Mouse (Mus musculus): ENCODE results near the gene Nufip2.
A peak's percentile ranks its signal among the peaks of the same experiment; 100 is the strongest.

The Nufip2 gene

GRCm38 (mm10) chr11:77771879-77772713, 86.1 kb downstream of the Nufip2 start:
- no peak for DNase-seq

DNA sequence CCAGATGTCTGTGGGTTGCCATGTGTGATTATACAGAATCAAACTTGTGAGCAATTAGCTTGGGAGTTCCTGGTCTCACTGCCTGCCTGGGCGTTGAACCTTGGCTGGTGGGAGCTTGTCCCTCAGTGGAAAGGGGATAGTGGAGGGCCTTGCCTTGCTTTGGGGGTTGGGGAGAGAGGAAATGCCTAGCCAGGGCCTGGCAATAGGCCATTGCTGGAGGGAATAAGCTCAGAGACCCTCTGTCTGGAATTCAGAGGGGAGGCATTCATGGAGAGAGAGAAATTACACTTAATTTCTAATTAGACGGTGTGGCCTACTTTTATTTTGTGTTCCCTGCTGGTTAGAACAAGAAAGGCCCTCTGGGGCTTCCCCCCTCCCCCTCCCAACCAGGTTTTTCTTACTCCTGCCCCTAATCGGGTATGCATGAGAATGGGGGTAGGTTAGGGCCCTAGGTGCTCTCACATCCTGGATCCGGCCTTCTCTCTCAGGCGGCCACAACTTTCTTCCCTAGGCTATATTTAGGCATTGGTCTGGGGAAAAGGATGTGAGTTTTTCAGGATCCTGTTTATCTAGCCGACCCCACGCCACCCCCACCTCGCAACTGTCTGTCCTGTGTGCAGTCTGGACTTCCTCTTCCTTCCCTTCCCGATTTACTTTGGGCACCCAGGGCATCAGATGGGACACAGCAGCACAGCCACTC, 89.9 kb downstream of the Nufip2 start:
- DNase-seq = peak; percentile 78

GRCm38 (mm10) chr11:77777436-77777835, 91.5 kb downstream of the Nufip2 start:
- DNase-seq = no peak

DNA sequence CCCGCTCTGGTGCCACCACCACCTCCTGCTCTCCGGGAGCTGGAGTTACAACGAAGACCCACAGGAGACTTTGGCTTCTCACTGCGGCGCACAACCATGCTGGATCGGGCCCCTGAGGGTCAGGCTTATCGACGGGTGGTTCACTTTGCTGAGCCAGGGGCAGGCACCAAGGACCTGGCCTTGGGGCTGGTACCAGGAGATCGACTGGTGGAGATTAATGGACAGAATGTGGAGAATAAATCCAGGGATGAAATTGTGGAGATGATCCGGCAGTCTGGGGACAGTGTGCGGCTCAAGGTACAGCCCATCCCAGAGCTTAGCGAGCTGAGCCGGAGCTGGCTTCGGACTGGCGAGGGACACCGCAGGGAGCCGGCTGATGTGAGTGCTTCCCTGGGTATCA, 92.0 kb downstream of the Nufip2 start:
- DNase-seq = no peak

- DNase-seq = no peak
Measured at GRCm38 (mm10) chr11:77779240-77779639, 93.3 kb downstream of the Nufip2 start.

- DNase-seq = peak; percentile 75
Measured at GRCm38 (mm10) chr11:77781088-77781487, 95.1 kb downstream of the Nufip2 start.

GRCm38 (mm10) chr11:77782104-77782815, 96.3 kb downstream of the Nufip2 start:
- no peak for DNase-seq

DNA sequence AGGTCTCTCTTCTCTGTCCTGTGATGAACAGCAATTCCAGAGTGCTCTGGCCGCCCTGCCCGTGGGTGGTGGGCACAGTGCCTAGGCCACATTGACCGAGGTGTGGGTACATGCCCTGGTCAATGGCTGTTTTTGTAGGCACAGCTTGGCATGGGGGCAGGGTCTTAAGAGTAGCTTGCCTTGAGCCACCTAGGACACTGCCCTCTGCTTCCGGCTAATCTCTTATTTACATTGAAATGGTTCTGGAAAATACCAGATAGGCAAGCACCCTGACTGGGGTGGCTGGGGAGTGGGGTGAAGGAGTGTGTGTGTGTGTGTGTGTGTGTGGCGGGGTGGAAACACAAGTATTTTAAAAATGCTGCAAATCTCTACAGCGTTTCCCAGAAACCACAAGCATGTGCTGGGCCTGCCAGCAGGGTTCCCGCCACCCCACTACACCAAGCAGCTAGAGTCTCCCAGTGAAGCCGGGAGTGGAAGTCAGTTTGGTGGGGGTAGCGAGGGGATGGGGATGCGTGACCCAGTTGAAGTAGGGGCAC, 97.3 kb downstream of the Nufip2 start:
- DNase-seq = peak; percentile 47

GRCm38 (mm10) chr11:77783747-77784646, 98.0 kb downstream of the Nufip2 start:
- peak; percentile 66 for DNase-seq

GRCm38 (mm10) chr11:77784894-77785293, 98.9 kb downstream of the Nufip2 start:
- no peak for DNase-seq

DNA sequence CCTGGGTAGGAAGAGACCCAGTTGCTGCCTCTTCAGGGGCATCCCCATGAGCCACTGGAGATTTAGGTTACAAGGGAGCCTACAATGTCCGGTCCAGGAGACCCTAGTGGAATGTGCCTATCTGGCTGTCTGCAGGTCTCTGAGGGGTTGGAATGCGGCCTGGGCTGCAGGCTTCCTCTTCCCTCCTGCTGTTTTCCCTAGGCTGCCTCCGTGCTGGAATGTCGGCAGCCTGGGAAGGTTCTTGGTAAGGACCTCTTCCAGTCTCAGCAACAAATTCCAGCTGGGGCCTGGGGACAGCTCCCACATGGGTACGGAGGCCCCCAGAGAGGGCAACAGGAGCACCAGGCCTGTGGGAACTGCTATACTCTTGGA, 99.4 kb downstream of the Nufip2 start:
- DNase-seq = no peak

- peak; percentile 72 for DNase-seq
Measured at GRCm38 (mm10) chr11:77785768-77786561, 100.0 kb downstream of the Nufip2 start.

DNA sequence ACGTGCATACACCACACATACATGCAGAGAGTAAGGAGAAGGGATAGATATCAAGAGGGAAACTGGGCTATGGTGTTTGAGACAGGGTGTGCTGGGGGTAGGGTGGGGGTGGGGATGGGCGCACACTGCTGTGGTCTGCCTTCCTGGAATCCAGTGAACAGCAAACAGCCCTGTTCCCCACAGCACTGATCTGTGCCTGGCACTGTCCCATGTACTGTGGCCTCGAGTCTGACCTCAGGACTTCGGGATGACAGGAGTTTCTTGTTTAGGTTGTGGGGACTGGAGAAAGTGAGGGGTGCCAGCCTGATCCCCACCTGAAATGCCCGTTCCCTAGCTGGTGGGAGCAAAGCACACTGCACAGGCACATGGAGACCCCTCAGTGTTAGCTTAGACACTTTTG, 101.8 kb downstream of the Nufip2 start, which contains the start of gene Gm10277:
Gm10277 (minus strand) TSS at position 41 of the 400 bp plus-strand sequence.
- no peak for DNase-seq

GRCm38 (mm10) chr11:77789512-77789911, 103.6 kb downstream of the Nufip2 start:
- DNase-seq = no peak

DNA sequence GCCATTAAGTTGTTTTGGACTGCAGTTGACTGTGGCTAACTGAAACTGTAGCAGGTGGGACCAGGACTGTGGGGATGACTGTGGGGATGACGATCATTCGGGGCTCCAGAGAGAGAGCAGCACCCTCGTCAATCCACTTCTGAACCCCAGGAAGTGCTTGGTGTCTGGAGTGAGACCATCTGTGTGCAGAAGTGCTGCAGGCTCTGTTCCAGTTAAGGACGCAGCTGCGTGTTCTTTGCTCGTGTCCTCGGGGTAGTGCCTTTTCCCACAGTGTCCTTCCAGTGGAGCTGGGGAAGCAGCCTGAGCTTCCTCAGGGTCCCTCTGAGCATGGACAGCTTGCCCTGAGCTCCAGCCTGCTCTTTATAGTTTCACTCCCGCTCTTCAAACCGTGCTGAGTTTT, 104.3 kb downstream of the Nufip2 start:
- no peak for DNase-seq

DNA sequence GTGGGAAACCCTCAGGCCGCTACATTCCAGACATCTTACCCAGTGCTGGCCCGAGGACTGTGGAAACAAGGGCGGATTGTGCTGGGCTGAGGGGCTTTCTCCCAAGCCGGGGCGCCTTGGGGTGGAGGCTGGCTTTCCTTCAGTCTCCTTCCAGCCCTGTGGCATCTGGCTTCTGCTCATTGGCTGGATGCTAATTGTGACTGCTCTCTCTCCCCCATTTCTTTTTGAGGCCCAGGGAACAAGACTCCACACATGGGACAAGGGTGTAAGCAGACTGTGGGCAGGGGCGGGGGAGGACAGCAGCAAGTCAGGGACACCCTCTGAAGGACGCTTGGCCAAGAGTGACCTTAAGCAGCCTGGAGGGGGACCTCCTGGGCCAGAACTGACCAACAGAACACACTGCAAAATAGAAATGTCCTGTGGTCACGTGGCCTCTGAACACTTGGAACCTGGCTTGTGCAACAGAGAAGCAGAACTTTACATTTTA, 105.3 kb downstream of the Nufip2 start:
- peak; percentile 64 for DNase-seq
